10 mouse cellular contexts compared by ENCODE assay signal in the genomic region with DNA sequence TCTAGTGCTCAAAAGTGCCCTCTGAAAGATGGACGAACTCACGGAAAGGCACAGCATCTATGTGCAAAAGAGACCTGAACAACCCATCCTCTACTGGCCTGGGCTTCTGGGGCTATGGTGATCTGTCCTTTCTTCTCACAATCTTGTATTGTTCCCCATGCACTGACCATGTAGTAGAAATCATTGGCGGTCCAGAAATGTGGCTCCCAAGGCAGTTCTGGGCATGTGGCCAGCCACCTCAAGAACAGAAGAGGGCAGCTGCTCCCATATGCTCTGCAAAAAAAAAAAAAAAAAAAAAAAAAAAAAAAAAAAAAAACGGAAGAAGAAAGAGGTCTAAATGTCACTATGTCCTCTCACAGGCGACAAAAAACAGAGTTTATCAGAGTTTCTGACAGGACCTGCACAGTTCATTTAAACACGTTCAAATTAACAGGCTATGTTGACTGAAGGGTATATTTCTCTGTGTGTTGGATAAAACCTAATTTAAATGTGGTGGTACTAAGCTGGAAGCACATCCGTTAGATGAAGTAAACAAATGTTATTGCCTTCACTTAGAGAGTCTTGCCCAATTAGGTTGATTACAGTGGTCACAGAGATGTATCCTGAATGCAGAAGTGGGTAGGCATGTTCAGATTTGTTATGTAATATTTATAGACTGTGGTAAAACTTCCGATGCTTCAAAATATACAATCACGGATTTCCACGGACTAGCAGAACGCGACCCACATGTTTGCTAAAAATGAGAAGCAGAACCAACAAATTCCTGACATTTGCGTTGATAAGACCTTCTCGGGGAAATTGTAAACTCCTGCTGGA.
A peak's percentile ranks its signal among the peaks of the same experiment; 100 is the strongest.
DNase-seq lines count a peak whose midpoint lies in the region; ATAC-seq lines count a peak whose summit lies in the region.
"Had no signal": no experiment of that assay in that cellular context is flagged by ENCODE, and none has a peak within 500 bp of the region (broad histone marks: within the 10 kb centered on the region; RNA-seq: fewer than 3 reads in every experiment).

No protein-coding gene starts in this region.

- H3K4me1 ChIP-seq in heart, embryonic 16.5 days (ENCODE audit: control insufficient read depth, insufficient read depth, low read length) = peaks cover 6% of the 10 kb centered on the region; the same call in 1 of the 2 replicates
- no peaks in the 10 kb centered on the region for H3K4me1 ChIP-seq in forebrain, embryonic 10.5 days
- H3K4me1 ChIP-seq: embryonic facial prominence, embryonic 15.5 days had no signal

- H3K9ac ChIP-seq in heart, embryonic 16.5 days (ENCODE audit: low read length) = no peak overlapping the region
- H3K9ac ChIP-seq: embryonic facial prominence, embryonic 15.5 days had no signal

- H3K36me3 ChIP-seq in heart, embryonic 16.5 days (ENCODE audit: control insufficient read depth, insufficient read depth) = no peaks in the 10 kb centered on the region
- H3K36me3 ChIP-seq in forebrain, embryonic 10.5 days (replicated peaks) = no peaks in the 10 kb centered on the region
- H3K36me3 ChIP-seq: embryonic facial prominence, embryonic 15.5 days had no signal

- no peak overlapping the region for H3K4me3 ChIP-seq in heart, embryonic 16.5 days (ENCODE audit: low read length)
- no peak overlapping the region for H3K4me3 ChIP-seq in forebrain, embryonic 10.5 days
- H3K4me3 ChIP-seq: embryonic facial prominence, embryonic 15.5 days; myocyte had no signal

- peak; percentile 4 to 45 for DNase-seq in kidney, postnatal 36 days
- no peak for DNase-seq in kidney, adult 9 months
- peak; percentile 79 to 82 for DNase-seq in cerebellum, adult 18-20 months
- no peak for DNase-seq in forebrain, embryonic 10.5 days (ENCODE audit: extremely low spot score, low spot score)
- DNase-seq: thymus, postnatal 14 days had no signal

- H3K9me3 ChIP-seq in heart, embryonic 16.5 days (replicated peaks; ENCODE audit: control insufficient read depth, low read length) = no peaks in the 10 kb centered on the region
- H3K9me3 ChIP-seq in forebrain, embryonic 10.5 days = no peaks in the 10 kb centered on the region
- H3K9me3 ChIP-seq: embryonic facial prominence, embryonic 15.5 days had no signal

- 0 out of 2 replicates have a peak overlapping the region, but pooled peaks have one; percentile 2 for H3K27ac ChIP-seq in heart, embryonic 16.5 days (ENCODE audit: low read length)
- H3K27ac ChIP-seq in forebrain, embryonic 10.5 days = no peak overlapping the region
- H3K27ac ChIP-seq: embryonic facial prominence, embryonic 15.5 days had no signal

- ATAC-seq in heart, embryonic 16.5 days (replicated peaks; ENCODE audit: extremely low read depth, insufficient read depth, low FRiP score) = peak; percentile 72; the same call in 1 of the 2 replicates
- ATAC-seq in monocyte, adult 5-6 weeks (replicated peaks; ENCODE audit: insufficient number of reproducible peaks, low FRiP score, low TSS enrichment, poor library complexity, severe bottlenecking) = peak; percentile 53; the same call in 1 of the 2 replicates
- ATAC-seq in erythroblast, adult 5-6 weeks (replicated peaks; ENCODE audit: low FRiP score, poor library complexity, severe bottlenecking) = no peak

- H3K4me2 ChIP-seq in heart, embryonic 16.5 days (ENCODE audit: low read depth, low read length) = peak overlapping the region; percentile 21; the same call in 1 of the 2 replicates
- H3K4me2 ChIP-seq: embryonic facial prominence, embryonic 15.5 days had no signal

- no peaks in the 10 kb centered on the region for H3K27me3 ChIP-seq in heart, embryonic 16.5 days (ENCODE audit: control insufficient read depth, insufficient read depth, low read length)
- no peaks in the 10 kb centered on the region for H3K27me3 ChIP-seq in forebrain, embryonic 10.5 days (ENCODE audit: poor library complexity, severe bottlenecking)
- H3K27me3 ChIP-seq: embryonic facial prominence, embryonic 15.5 days had no signal

- WGBS in heart, embryonic 16.5 days = 51% methylated on average over 14 of the region's 14 CpGs
- WGBS in forebrain, embryonic 10.5 days = 89% methylated on average over 14 of the region's 14 CpGs

Comparison
In these comparisons a context has a peak if more than half of its experiments do, and no peak if none do; other contexts are left out.
1. DNase-seq: peak in kidney, postnatal 36 days (2 of 2) and cerebellum, adult 18-20 months (2 of 2); none in kidney, adult 9 months (single experiment) and forebrain, embryonic 10.5 days (single experiment).